Mouse (Mus musculus) thymus, postnatal 0 days (tissue): ENCODE measurements around the gene Adh5. TPM values are rescaled to one million over a fixed set of nuclear protein-coding genes. Genes with fewer than 3 reads are reported as not detected.

Experiments used
- DNase-seq: peaks from one replicate; pipeline ENCODE4 v3.0.0-alpha.2; 2015; ENCODE audit warnings: low spot score
- polyA plus RNA-seq: library from polyadenylated mRNA; unstranded; fragments of >200 nt; fragmentation: Nextera tagmentation; extraction: Ambion mirVana; gene quantifications from 2 replicates; pipeline ENCODE4 v1.2.1, GENCODE M21; 2015

Adh5 gene
- polyA plus RNA-seq = 201 and 206 TPM in 2 replicates

DNA sequence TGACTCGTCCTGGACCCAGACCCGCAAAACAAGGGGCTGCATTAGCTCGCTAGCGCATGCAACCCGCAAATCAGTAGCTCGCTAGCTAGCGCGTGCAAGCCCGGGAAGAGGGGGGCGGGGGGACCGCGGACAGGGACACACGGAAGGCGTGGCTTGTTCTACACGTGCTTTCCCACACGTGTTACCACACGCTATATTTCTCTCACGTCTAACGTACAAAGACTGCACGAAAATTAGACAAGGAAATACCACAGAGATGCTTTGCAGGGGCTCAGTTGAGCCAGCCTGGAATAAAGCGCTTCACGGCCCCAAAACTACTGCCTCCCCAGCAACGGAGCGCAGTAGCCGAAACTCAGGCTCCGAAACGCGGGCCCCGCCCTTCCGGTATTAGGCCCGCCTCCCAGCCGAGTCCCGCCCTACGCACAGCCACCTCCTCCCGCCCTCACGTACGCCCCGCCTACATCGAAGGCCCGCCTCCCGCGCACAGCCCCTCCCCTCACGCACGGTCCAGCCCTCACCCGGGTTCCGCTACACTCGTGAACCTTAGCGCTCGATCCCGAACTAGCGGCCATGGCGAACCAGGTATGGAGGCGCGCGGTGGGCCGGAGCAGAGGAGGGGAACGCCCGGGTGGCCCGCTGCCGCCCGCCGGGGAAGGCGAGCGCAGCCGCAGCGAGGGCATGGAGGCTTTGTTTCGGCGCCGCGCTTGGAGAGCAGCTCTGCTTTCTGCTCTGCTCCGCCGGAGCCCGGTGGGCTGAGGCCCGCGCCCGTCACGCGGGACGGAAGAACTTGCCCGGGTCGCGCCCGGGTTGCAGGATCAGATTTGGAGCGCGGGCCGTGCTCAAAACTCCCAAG, at the start of gene Adh5:
Gene Adh5 (plus strand): TSS at position 482 of the 853 bp plus-strand sequence.
- DNase-seq = peak; percentile 95

- no peak for DNase-seq
Observed at GRCm38 (mm10) chr3:138404872-138405271, 38.0 kb upstream of the Adh5 start.

- peak; percentile 18 for DNase-seq
Observed at GRCm38 (mm10) chr3:138405341-138405740, 37.6 kb upstream of the Adh5 start.

- no peak for DNase-seq
Observed at GRCm38 (mm10) chr3:138405840-138406239, 37.1 kb upstream of the Adh5 start.

DNA sequence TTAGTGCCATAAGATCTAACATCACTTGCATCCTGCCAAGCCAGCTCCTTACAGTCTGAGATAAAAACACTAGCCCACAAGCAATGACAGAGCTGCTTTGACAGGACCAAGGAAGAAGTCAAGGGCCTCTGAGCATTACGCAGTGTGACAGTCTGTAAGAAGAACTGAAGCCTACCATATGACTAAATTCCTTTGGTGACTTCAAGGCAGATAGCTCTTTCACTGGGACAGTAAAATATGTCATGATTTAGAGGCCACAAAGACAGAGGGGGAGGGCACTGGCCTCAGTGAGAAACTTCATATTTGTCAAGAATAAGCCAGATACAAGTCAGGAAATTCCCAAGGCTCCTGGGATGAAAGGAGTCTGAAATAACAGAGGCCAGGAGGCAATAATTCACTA, 35.0 kb upstream of the Adh5 start:
- no peak for DNase-seq

DNA sequence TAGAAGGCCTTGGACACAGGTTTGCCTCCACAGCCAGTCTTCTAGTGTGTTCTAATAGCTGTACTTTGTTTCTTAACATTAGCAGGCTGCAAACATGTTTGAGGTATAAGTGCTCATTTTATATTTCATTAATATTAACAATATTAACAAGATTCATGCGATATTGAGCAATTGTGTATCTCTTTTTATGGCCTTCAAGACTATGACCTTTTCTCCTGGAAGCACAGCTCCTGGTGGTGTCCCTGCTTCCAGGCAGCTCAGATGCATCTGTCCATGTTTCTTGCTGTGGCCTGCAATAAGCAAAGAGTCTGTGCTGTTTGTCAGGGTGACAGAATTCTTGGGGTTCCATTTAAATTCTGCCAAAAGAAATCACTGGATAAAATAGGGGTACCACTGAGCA, 33.3 kb upstream of the Adh5 start:
- DNase-seq = no peak

DNA sequence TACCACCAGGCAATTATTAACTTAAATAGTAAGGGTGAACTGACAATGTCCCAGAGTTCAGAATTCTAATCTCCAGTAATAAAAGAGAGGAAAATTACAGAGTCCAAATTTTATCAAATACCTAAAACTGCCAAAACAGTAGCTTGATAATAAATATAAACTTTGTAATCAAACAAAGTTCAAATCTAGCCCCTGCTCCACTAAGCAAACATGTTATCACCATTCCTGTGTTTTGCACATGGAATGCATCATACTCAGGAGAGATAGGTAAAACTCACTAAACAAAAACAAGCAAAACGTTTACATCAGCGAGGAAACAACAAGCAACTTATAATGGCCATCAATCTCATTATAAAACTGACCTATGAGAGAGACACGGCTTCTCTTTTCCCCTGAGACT, 32.7 kb upstream of the Adh5 start:
- no peak for DNase-seq

DNA sequence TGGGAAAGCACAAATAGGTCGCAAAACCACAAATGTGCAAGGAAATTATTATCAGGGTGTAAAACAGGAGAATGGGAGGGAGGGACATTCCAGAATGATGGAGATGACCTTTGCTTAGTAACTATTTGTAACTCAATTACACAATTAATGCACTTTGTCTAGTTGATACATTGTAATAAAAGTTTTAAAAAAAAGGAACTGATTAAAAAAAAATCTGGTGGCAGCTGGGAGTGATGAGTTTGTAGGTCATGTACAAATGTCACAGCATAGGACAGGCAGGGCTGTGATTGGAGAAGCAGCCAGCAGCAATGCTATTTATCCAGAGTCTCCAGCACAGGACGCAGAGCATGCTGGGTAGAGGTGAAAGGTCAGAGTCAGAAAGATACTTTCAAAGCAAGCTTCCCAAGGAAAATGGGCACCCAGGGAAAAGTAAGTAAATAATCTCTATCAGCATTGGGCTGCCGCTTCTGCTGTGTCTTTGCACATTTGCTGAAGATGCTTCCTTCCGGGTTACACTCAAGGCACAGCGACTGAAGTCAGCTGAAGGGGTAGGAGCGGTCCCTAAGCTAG, 27.7 kb upstream of the Adh5 start, which contains the start of gene Adh4:
Gene Adh4 (plus strand): TSS at position 346 of the 570 bp plus-strand sequence.
- no peak for DNase-seq

GRCm38 (mm10) chr3:138419369-138419768, 23.5 kb upstream of the Adh5 start:
- DNase-seq = no peak

GRCm38 (mm10) chr3:138420385-138420784, 22.5 kb upstream of the Adh5 start:
- DNase-seq = no peak

DNA sequence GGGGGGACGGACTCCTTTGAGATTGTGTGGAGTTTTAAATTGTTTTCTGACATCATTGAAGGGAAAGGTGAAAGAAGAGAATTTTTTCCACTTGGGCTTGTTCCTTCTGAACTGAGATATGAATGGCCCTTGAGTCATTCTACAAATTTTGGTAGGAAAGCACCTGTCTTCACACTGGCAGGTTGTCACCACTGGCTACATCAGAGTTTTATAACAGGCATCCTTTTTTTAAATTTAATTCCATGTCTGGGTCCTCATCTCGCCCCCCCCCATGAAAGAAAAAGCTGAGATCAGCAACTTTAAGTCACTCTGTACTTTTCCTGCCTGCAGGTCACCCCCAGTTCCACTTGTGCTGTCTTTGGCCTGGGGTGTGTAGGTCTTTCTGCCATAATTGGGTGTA, 19.2 kb upstream of the Adh5 start:
- DNase-seq = no peak

GRCm38 (mm10) chr3:138424247-138424646, 18.6 kb upstream of the Adh5 start:
- no peak for DNase-seq

- no peak for DNase-seq
Observed at GRCm38 (mm10) chr3:138430360-138430976, 12.4 kb upstream of the Adh5 start.

- DNase-seq = peak; percentile 25
Observed at GRCm38 (mm10) chr3:138431835-138432234, 11.1 kb upstream of the Adh5 start.

DNA sequence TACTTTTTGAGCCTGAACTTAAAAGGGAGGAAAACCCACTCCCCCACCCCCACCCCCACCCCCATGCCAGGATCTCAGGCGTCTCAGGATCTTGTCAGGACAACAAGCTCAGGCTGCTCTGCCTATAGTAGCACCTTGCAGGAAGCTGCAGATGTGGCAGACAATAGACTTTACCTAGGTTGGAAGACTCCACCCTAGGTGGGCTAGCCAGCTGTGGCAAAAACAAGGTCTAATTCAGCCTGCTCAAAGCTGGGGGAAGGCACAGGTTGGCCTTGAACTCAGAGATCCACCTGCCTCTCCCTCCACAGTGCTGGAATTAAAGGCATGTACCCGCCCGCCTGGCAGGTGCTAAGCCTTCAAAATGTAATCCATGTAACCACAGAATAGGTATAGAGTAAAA, 4.2 kb upstream of the Adh5 start:
- DNase-seq = no peak

GRCm38 (mm10) chr3:138442203-138442602, 690 bp upstream of the Adh5 start:
- no peak for DNase-seq

GRCm38 (mm10) chr3:138443465-138443771, 525 bp downstream of the Adh5 start:
- no peak for DNase-seq

DNA sequence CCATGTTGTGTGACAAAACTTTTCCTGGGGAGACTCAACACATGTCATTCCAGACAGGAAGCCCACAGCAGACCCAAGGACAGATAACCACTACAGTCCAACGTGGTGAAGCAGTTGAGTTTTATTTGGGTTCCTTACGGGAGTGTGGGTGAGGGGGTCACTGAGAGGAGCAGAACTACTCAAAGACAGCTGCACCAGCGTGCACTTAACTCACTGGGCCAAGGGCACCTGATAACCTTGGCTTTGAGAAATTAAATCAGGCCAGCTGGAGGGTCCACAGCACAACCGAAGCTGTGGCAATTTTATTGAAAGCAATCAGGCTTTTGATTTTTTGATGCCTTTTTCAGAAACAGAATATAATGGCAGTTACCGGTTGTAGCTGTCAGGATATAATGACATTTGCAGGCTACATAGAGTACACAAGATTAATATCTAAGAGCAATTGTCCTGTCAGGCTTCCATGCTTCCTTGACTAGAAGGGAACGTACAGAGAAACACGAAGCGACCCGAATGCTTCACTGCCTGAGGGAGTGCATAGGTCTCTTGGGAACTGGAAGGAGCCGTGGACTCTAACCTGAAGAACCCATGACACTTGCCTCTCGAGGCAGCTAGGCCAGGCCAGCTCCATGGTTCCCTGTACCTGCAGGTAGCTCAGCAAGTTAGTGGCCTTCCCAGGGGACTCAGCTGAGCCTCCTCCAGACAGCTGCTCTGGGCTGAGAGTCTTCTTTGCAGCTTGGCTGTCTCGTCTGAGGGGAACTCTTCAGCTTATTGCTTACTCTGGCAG, 5.4 kb downstream of the Adh5 start:
- DNase-seq = no peak

GRCm38 (mm10) chr3:138452169-138452568, 9.3 kb downstream of the Adh5 start:
- DNase-seq = no peak

- no peak for DNase-seq
Observed at GRCm38 (mm10) chr3:138454234-138454633, 11.3 kb downstream of the Adh5 start.

DNA sequence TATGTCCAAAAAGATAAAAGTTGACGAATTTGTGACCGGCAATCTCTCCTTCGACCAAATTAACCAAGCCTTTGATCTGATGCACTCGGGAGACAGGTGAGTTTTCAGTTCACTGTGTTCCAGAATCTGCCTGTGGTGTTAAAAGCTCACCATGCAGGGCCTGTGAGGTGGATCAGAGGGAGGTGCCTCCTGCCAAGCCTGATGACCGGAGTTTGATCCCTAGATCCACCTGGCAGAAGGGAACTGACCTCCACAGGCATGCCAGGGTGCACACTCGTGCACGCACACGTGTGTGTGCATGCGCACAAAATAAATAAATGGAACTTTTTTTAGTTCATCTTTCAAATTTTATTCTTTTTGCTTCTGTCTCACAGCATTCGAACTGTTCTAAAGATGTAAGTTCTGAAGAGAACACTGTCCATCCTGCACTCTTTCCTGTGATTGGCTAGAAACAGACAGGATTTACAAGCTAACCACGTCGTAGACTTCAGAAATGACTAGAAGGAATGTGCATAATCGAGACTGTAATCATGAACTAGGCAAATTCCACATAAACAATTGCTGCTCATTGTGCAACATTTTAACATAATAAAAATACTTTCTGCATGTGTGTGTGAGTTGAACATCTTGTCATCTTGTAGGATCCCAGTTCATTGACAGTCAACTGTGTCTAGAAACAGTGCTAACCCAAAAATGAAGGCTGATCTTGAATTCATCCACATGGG, 12.0 kb downstream of the Adh5 start:
- no peak for DNase-seq
